Mouse (Mus musculus) stomach, postnatal 0 days (tissue): Measurements from ENCODE around the gene Klf3.

Experiments
- CTCF ChIP-seq: IDR thresholded peaks from 2 replicates; pipeline ENCODE4 v1.5.1; 2016; ENCODE audit warnings: antibody characterized with exemption, low read depth, mild to moderate bottlenecking, moderate library complexity
- EP300 ChIP-seq: optimal IDR thresholded peaks from 2 replicates; pipeline ENCODE3; 2016; ENCODE audit warnings: antibody characterized with exemption

- no peak for TF ChIP-seq EP300
- TF ChIP-seq CTCF = no peak
Observed at GRCm38 (mm10) chr5:64820138-64820537, 16.9 kb downstream of the Klf3 start.
